8 mouse cellular contexts compared by ENCODE assay signal in genomic region chr5:23674829-23675498, GRCm38 (mm10). TPM values are rescaled to one million over a fixed set of nuclear protein-coding genes. Genes with fewer than 3 reads are reported as not detected.
DNase-seq lines count a peak whose midpoint lies in the region; ATAC-seq and TF ChIP-seq lines count a peak whose summit lies in the region.

No protein-coding gene starts in this region.

- no peak for TF ChIP-seq CTCF in G1E (IDR thresholded peaks at IDR 0.05; ENCODE audit: low read depth, low read length)

- H3K27me3 ChIP-seq in G1E (ENCODE audit: insufficient read depth, low read length), result peaks cover 31% of the 10 kb centered on the region

- H3K9me3 ChIP-seq in G1E (replicated peaks), result no peaks in the 10 kb centered on the region

- peaks cover 16% of the 10 kb centered on the region for H3K4me1 ChIP-seq in G1E (ENCODE audit: insufficient read depth, low read depth, low read length)

- peak; percentile 43 for DNase-seq in G1E (ENCODE audit: low spot score)
- DNase-seq in cerebellum, adult 18-20 months, result peak; percentile 66 to 68
- peak; percentile 36 for DNase-seq in forelimb bud, embryonic 11.5 days (ENCODE audit: low read depth, low spot score)
- peak; percentile 58 to 70 for DNase-seq in layer of hippocampus, postnatal 14 days (ENCODE audit: low spot score in 2 of 2)
- peak; percentile 59 for DNase-seq in lung, postnatal 14 days
- DNase-seq in retina, adult 2 months (ENCODE audit: low read depth, low spot score), result peak; percentile 39
- DNase-seq in thymus, postnatal 36 days, result peak; percentile 52 to 60

- H3K36me3 ChIP-seq in G1E (replicated peaks), result no peaks in the 10 kb centered on the region

- peak overlapping the region; percentile 82 for H3K4me3 ChIP-seq in G1E (ENCODE audit: low read depth, low read length)

- peak; percentile 15; the same call in 1 of the 2 replicates for ATAC-seq in G1E (ENCODE audit: extremely low read depth, insufficient number of reproducible peaks, low FRiP score, poor library complexity, severe bottlenecking)
- peak; percentile 22 to 54; a peak in 3 of 4 replicates for ATAC-seq in hematopoietic stem cell, adult 5-6 weeks (replicated peaks in 1 of 2; ENCODE audit: insufficient read depth in 1 of 2, low FRiP score in 2 of 2, low TSS enrichment in 1 of 2, low read depth in 1 of 2, poor library complexity in 2 of 2, severe bottlenecking in 2 of 2)

RNA-seq across cellular contexts. Expression of gene Srpk2, which starts 9.5 kb away (rescaled TPM):
- total RNA-seq in G1E (2014; fragmentation: Nextera tagmentation) (63.5 and 65.6 TPM in 2 replicates), G1E (2017) (65.8 and 76.4 TPM in 2 replicates)
- 10.1 and 11.1 TPM in 2 replicates for polyA plus RNA-seq in G1E (2012)
- total RNA-seq in hematopoietic stem cell, adult 5-6 weeks (2017), result 57.6 and 61.7 TPM in 2 replicates
- total RNA-seq in layer of hippocampus, postnatal 14 days (2021), result 100 to 1,000 TPM; 139 to 157 TPM

Comparison
In these comparisons a context has a peak if more than half of its experiments do, and no peak if none do; other contexts are left out.
1. Peak in every context shown above with its lines: DNase-seq, ATAC-seq and H3K4me3 ChIP-seq.